Mouse (Mus musculus) ES-E14 (cell line): ENCODE results near the gene Zmat3.

Experiments used
- CHD2 ChIP-seq: IDR thresholded peaks from 2 replicates; pipeline ENCODE4 v1.6.1; 2014; ENCODE audit warnings: mild to moderate bottlenecking, low read depth, low read length, inconsistent platforms
- HCFC1 ChIP-seq: IDR thresholded peaks from 2 replicates; pipeline ENCODE4 v1.6.1; 2012; ENCODE audit warnings: low read length, inconsistent platforms, borderline replicate concordance; ENCODE audit not compliant: insufficient read depth
- MAFK ChIP-seq: IDR thresholded peaks from 2 replicates; pipeline ENCODE4 v1.6.1; 2014; ENCODE audit warnings: mild to moderate bottlenecking, low read depth, low read length, inconsistent platforms; ENCODE audit not compliant: insufficient read depth
- ZC3H11A ChIP-seq: IDR thresholded peaks from 2 replicates; pipeline ENCODE4 v1.6.1; 2012; ENCODE audit warnings: low read depth, mild to moderate bottlenecking, inconsistent platforms, low read length, borderline replicate concordance

- TF ChIP-seq MAFK (no peak), HCFC1 (no peak), CHD2 (no peak), ZC3H11A (no peak)
These were observed 7.4 kb upstream of the Zmat3 start for GRCm38 (mm10) chr3:32373236-32373635.
